Mouse (Mus musculus): ENCODE measurements around the gene Csnk2b. TPM values are rescaled to one million over a fixed set of nuclear protein-coding genes. Genes with fewer than 3 reads are reported as not detected.

The Csnk2b gene
- polyA plus RNA-seq, 1 experiment = 297 TPM

DNA sequence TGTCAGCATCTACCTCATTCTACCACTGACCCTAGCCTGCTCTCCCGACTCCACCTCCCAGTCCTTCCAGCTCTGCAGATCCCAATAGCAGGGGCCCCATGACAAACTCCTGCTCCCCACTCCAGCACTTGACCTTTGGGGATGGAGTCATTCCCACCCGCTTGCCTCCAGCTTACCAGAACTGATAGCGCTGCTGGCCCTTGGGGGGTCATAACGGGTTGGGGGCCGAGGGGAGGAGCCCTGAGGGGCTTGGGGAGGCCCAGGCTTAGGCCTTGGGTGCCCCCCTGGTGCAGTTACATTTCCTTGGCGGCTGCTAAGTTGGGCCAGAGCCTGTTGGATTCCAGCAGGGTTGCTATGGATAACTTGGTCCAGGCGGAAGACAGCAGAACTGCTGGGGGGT, 32.8 kb upstream of the Csnk2b start:
- 82% methylated on average over 7 of the region's 7 CpGs for WGBS
- Histone ChIP-seq H3K4me1 (ENCODE audit: control insufficient read depth, insufficient read depth, low read length) (no peaks in the 10 kb centered on the region), H3K4me3 (replicated peaks; ENCODE audit: extremely low read depth, low read depth, low read length) (no peak overlapping the region)
- TF ChIP-seq CTCF (IDR thresholded peaks at IDR 0.05; ENCODE audit: insufficient read depth, low read length) (no peak), POLR2A (IDR thresholded peaks at IDR 0.05; ENCODE audit: borderline replicate concordance, extremely low read depth, low read depth, low read length) (no peak)
- DNase-seq = no peak

- no peak for DNase-seq
- TF ChIP-seq POLR2A (IDR thresholded peaks at IDR 0.05; ENCODE audit: borderline replicate concordance, extremely low read depth, low read depth, low read length) (no peak), CTCF (IDR thresholded peaks at IDR 0.05; ENCODE audit: insufficient read depth, low read length) (no peak)
- 77% methylated on average over 4 of the region's 4 CpGs for WGBS
Measured at GRCm38 (mm10) chr17:35153931-35154330, 32.1 kb upstream of the Csnk2b start.

GRCm38 (mm10) chr17:35153077-35153476, 31.2 kb upstream of the Csnk2b start:
- Histone ChIP-seq H3K4me1 (ENCODE audit: control insufficient read depth, insufficient read depth, low read length) (no peaks in the 10 kb centered on the region), H3K4me3 (replicated peaks; ENCODE audit: extremely low read depth, low read depth, low read length) (no peak overlapping the region)
- DNase-seq = no peak
- no peak for TF ChIP-seq POLR2A (IDR thresholded peaks at IDR 0.05; ENCODE audit: borderline replicate concordance, extremely low read depth, low read depth, low read length)
- no peak for TF ChIP-seq CTCF (IDR thresholded peaks at IDR 0.05; ENCODE audit: insufficient read depth, low read length)
- WGBS = 85% methylated on average over 9 of the region's 9 CpGs

More at GRCm38 (mm10) chr17:35153931-35154330, 32.1 kb upstream of the Csnk2b start:
- Histone ChIP-seq H3K4me3 (replicated peaks; ENCODE audit: extremely low read depth, low read depth, low read length) (no peak overlapping the region), H3K4me1 (ENCODE audit: control insufficient read depth, insufficient read depth, low read length) (no peaks in the 10 kb centered on the region)

DNA sequence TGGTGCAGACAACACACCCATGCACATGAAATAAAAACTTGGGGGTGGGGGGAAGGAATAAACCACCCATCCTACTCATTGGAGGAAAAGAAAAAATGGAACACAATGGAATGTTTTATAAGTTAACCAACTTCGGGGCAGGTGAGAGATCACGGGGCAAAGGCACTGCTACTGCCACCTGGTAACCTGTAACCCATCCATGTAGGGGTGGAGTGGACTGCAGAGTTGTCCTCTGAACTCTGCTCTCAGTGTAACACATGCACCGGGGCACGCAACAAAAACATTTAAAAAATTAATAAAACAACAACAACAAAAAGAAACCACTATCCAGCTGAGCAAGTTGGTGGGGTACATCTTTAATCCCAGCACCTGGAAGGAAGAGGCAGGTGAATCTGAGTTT, 30.3 kb upstream of the Csnk2b start:
- WGBS = 92% methylated on average over 4 of the region's 4 CpGs
- Histone ChIP-seq H3K4me1 (ENCODE audit: control insufficient read depth, insufficient read depth, low read length) (no peaks in the 10 kb centered on the region), H3K4me3 (replicated peaks; ENCODE audit: extremely low read depth, low read depth, low read length) (no peak overlapping the region)
- DNase-seq = no peak
- TF ChIP-seq CTCF (IDR thresholded peaks at IDR 0.05; ENCODE audit: insufficient read depth, low read length) (no peak), POLR2A (IDR thresholded peaks at IDR 0.05; ENCODE audit: borderline replicate concordance, extremely low read depth, low read depth, low read length) (no peak)

- DNase-seq = no peak
- WGBS = 52% methylated on average over 5 of the region's 5 CpGs
- TF ChIP-seq CTCF (IDR thresholded peaks at IDR 0.05; ENCODE audit: insufficient read depth, low read length) (no peak), POLR2A (IDR thresholded peaks at IDR 0.05; ENCODE audit: borderline replicate concordance, extremely low read depth, low read depth, low read length) (no peak)
Measured at GRCm38 (mm10) chr17:35147922-35148639, 26.2 kb upstream of the Csnk2b start.

DNA sequence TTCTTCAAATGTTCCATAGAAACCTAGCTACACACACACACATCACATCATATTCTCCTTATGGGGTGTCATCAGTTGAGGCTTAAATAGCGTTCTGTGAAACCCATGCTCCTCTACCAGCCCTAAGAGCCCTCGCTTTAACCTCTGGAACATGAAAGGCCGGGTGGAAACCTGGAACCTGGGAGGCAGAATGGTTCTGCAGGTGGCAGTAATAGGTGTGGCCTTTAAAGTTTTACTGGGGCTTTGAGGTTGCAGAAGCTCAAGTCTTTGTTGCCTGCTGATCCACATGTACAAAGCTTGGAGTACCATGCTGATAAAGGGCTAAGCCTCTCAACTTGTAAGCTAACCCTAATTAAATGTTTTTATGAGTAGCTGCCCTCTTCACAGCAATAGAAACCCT, 25.5 kb upstream of the Csnk2b start:
- no peak overlapping the region for H3K4me3 ChIP-seq (replicated peaks; ENCODE audit: extremely low read depth, low read depth, low read length)
- no peaks in the 10 kb centered on the region for H3K4me1 ChIP-seq (ENCODE audit: control insufficient read depth, insufficient read depth, low read length)
- DNase-seq = no peak
- TF ChIP-seq POLR2A (IDR thresholded peaks at IDR 0.05; ENCODE audit: borderline replicate concordance, extremely low read depth, low read depth, low read length) = no peak
- TF ChIP-seq CTCF (IDR thresholded peaks at IDR 0.05; ENCODE audit: insufficient read depth, low read length) = no peak
- WGBS = 64% methylated on average over 3 of the region's 3 CpGs

More at GRCm38 (mm10) chr17:35147922-35148639, 26.2 kb upstream of the Csnk2b start:
- no peak overlapping the region for H3K4me3 ChIP-seq (replicated peaks; ENCODE audit: extremely low read depth, low read depth, low read length)
- H3K4me1 ChIP-seq (ENCODE audit: control insufficient read depth, insufficient read depth, low read length) = no peaks in the 10 kb centered on the region

GRCm38 (mm10) chr17:35146139-35146538, 24.3 kb upstream of the Csnk2b start:
- 74% methylated on average over 5 of the region's 5 CpGs for WGBS
- Histone ChIP-seq H3K4me3 (replicated peaks; ENCODE audit: extremely low read depth, low read depth, low read length) (no peak overlapping the region), H3K4me1 (ENCODE audit: control insufficient read depth, insufficient read depth, low read length) (no peaks in the 10 kb centered on the region)
- TF ChIP-seq POLR2A (IDR thresholded peaks at IDR 0.05; ENCODE audit: borderline replicate concordance, extremely low read depth, low read depth, low read length) (no peak), CTCF (IDR thresholded peaks at IDR 0.05; ENCODE audit: insufficient read depth, low read length) (no peak)
- DNase-seq = no peak

- H3K4me1 ChIP-seq (ENCODE audit: control insufficient read depth, insufficient read depth, low read length) = peaks cover 4% of the 10 kb centered on the region; the same call in 1 of the 2 replicates
- H3K4me3 ChIP-seq (replicated peaks; ENCODE audit: extremely low read depth, low read depth, low read length) = no peak overlapping the region
- TF ChIP-seq CTCF (IDR thresholded peaks at IDR 0.05; ENCODE audit: insufficient read depth, low read length) = no peak
- no peak for TF ChIP-seq POLR2A (IDR thresholded peaks at IDR 0.05; ENCODE audit: borderline replicate concordance, extremely low read depth, low read depth, low read length)
- DNase-seq = no peak
- 87% methylated on average over 6 of the region's 6 CpGs for WGBS
Measured at GRCm38 (mm10) chr17:35141971-35142370, 20.1 kb upstream of the Csnk2b start.

DNA sequence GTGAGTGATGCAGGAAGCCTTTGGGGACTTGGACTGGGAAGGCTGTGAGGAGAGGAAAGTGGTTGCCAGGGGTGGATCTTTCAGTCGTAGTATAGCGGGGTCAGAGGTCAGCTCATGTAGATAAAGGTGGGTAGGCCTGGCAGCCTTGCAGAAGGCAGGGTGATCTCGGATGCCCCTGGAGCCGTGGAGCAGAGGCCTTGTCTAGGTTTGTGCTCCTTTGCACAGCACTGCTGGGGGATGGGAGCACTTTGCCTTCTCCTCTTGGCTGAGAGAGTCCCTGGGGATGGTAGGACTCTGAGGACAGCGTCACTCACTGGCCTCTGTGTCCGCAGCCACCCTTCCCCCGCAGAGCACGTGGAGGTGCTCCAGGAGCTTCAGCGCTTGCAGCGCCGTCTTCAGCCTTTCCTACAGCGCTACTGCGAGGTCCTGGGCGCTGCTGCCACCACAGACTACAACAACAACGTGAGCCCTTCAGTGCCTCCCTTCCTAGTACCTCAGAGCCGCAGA, 18.7 kb upstream of the Csnk2b start:
- H3K4me3 ChIP-seq (replicated peaks; ENCODE audit: extremely low read depth, low read depth, low read length) = no peak overlapping the region
- no peak for DNase-seq
- peaks cover 11% of the 10 kb centered on the region for H3K4me1 ChIP-seq (ENCODE audit: control insufficient read depth, insufficient read depth, low read length)
- TF ChIP-seq CTCF (IDR thresholded peaks at IDR 0.05; ENCODE audit: insufficient read depth, low read length) (no peak), POLR2A (IDR thresholded peaks at IDR 0.05; ENCODE audit: borderline replicate concordance, extremely low read depth, low read depth, low read length) (no peak)
- WGBS = 72% methylated on average over 16 of the region's 16 CpGs

DNA sequence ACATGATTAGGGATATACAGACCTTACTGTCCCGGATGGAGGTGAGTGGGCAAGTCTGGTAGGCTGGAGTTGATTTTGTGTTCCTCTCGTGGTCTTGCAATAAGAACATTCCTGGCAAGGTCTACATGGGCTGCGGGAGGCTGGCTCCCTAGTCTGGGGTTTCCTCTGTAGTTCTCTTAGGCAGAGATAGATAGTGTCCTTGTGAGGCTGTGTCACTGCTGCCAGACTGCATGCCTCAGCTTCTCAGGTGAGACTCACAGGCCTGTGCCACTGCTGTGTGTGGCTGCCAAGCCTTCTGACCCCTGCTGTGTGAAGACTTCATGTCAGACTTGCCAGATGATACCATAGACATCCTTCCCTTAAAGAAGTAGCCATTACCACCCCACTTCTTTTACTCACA, 17.4 kb upstream of the Csnk2b start:
- Histone ChIP-seq H3K4me3 (replicated peaks; ENCODE audit: extremely low read depth, low read depth, low read length) (no peak overlapping the region), H3K4me1 (ENCODE audit: control insufficient read depth, insufficient read depth, low read length) (peaks cover 11% of the 10 kb centered on the region)
- WGBS = 79% methylated on average over 3 of the region's 3 CpGs
- DNase-seq = no peak
- TF ChIP-seq CTCF (IDR thresholded peaks at IDR 0.05; ENCODE audit: insufficient read depth, low read length) (no peak), POLR2A (IDR thresholded peaks at IDR 0.05; ENCODE audit: borderline replicate concordance, extremely low read depth, low read depth, low read length) (no peak)

Data from lung, adult 2 months (tissue).